Mouse (Mus musculus) left cerebral cortex, postnatal 14 days (tissue): Measurements from ENCODE around the gene Vmn1r196. TPM values are rescaled to one million over a fixed set of nuclear protein-coding genes. Genes with fewer than 3 reads are reported as not detected.
A peak's percentile ranks its signal among the peaks of the same experiment; 100 is the strongest.
"Not testable (repeated sequence)": the region's sequence is repeated elsewhere in the genome, so short reads cannot be mapped to it uniquely, and the experiment has no call there.

ENCODE experiments used
- DNase-seq, 2 experiments: peaks; one replicate each; pipeline ENCODE4 v3.0.0; 2021 to 2022; ENCODE audit warnings: low spot score in 2 of 2, mixed read lengths in 1 of 2
- intact Hi-C: fragments of 180-260 bp; cut with DNase I; formaldehyde crosslinking; loops from one replicate; pipeline ENCODE4 v1.15.1; 2025
- long read RNA-seq, 2 experiments: library from polyadenylated mRNA; stranded (forward); transcript quantifications; one replicate each; pipeline ENCODE4 v2.0.0; 2021
- total RNA-seq, 2 experiments: library from RNA; stranded (reverse); gene quantifications; 2 replicates each; pipeline ENCODE4 v1.2.3; 2021

Gene Vmn1r196
- not detected for total RNA-seq
- long read RNA-seq, experiment 1 = 0 reads
- long read RNA-seq, experiment 2 = 0 reads

- DNase-seq = no peak
- intact Hi-C loops = no loop called here
Observed at GRCm38 (mm10) chr13:22289620-22290019, at the start of gene Vmn1r196. Gene Vmn1r196, plus strand, starts transcription at chr13:22289920.

GRCm38 (mm10) chr13:22243915-22244314, 45.8 kb upstream of the Vmn1r196 start, which contains the start of gene Vmn1r194:
Gene Vmn1r194, plus strand, starts transcription at chr13:22244215.
- DNase-seq = no peak
- intact Hi-C loops = no loop called here

- DNase-seq, intact Hi-C loops: not testable (repeated sequence)
Observed at GRCm38 (mm10) chr13:22270222-22270621, 19.5 kb upstream of the Vmn1r196 start, which contains the start of gene Vmn1r195. Gene Vmn1r195, plus strand, starts transcription at chr13:22270522.

- no peak for DNase-seq
Observed at GRCm38 (mm10) chr13:22271721-22272120, 18.0 kb upstream of the Vmn1r196 start.

GRCm38 (mm10) chr13:22284578-22284977, 5.1 kb upstream of the Vmn1r196 start:
- intact Hi-C loops = no loop called here
- no peak for DNase-seq

More at GRCm38 (mm10) chr13:22271721-22272120, 18.0 kb upstream of the Vmn1r196 start:
- intact Hi-C loops = no loop called here

GRCm38 (mm10) chr13:22308075-22308474, 18.4 kb downstream of the Vmn1r196 start:
- intact Hi-C loops, DNase-seq: not testable (repeated sequence)

GRCm38 (mm10) chr13:22315361-22315760, 25.6 kb downstream of the Vmn1r196 start:
- DNase-seq = no peak
- intact Hi-C loops = no loop called here

GRCm38 (mm10) chr13:22317366-22317765, 27.6 kb downstream of the Vmn1r196 start:
- no peak for DNase-seq
- intact Hi-C loops = no loop called here

GRCm38 (mm10) chr13:22320091-22320490, 30.4 kb downstream of the Vmn1r196 start:
- intact Hi-C loops = no loop called here

GRCm38 (mm10) chr13:22324289-22324688, 34.6 kb downstream of the Vmn1r196 start, which contains the start of gene Vmn1r197:
Gene Vmn1r197, plus strand, starts transcription at chr13:22324589.
- intact Hi-C loops = no loop called here
- no peak for DNase-seq

More at GRCm38 (mm10) chr13:22320091-22320490, 30.4 kb downstream of the Vmn1r196 start:
- no peak for DNase-seq

GRCm38 (mm10) chr13:22333269-22333668, 43.5 kb downstream of the Vmn1r196 start:
- DNase-seq = no peak
- intact Hi-C loops = no loop called here

GRCm38 (mm10) chr13:22335565-22335964, 45.8 kb downstream of the Vmn1r196 start:
- peak in 1 of 2 experiments; percentile 7 for DNase-seq
- intact Hi-C loops = no loop called here

Other genes starting within 250 kb of the Vmn1r196 start
- 10 to 100 TPM; 50.0 to 57.5 TPM for gene Hist1h4i, start 248.6 kb upstream of the Vmn1r196 start, total RNA-seq
- gene Hist1h2ag, start 247.0 kb upstream of the Vmn1r196 start, total RNA-seq = 10 to 100 TPM; 17.8 to 20.2 TPM
- gene Hist1h2bj, start 246.7 kb upstream of the Vmn1r196 start, total RNA-seq = 10 to 100 TPM; 15.5 to 16.7 TPM
- gene Vmn1r188, start 205.5 kb upstream of the Vmn1r196 start, total RNA-seq = not detected
- gene Vmn1r189, start 184.1 kb upstream of the Vmn1r196 start, total RNA-seq = not detected
- gene Vmn1r191, start 106.0 kb upstream of the Vmn1r196 start, total RNA-seq = not detected
- gene Vmn1r192, start 98.8 kb upstream of the Vmn1r196 start, total RNA-seq = not detected
- gene Vmn1r193, start 66.8 kb upstream of the Vmn1r196 start, total RNA-seq = not detected
- gene Vmn1r194, start 45.7 kb upstream of the Vmn1r196 start, total RNA-seq = not detected
- not detected for gene Vmn1r195, start 19.4 kb upstream of the Vmn1r196 start, total RNA-seq
- not detected for gene Vmn1r197, start 34.7 kb downstream of the Vmn1r196 start, total RNA-seq
- gene Vmn1r198, start 60.4 kb downstream of the Vmn1r196 start, total RNA-seq = not detected
- not detected for gene Vmn1r199, start 89.9 kb downstream of the Vmn1r196 start, total RNA-seq
- not detected for gene Vmn1r200, start 100.5 kb downstream of the Vmn1r196 start, total RNA-seq
- not detected for gene Vmn1r201, start 182.0 kb downstream of the Vmn1r196 start, total RNA-seq
- under 1 TPM in 1 of 2 experiments, not detected in 1; 0.06 TPM for gene Vmn1r202, start 215.5 kb downstream of the Vmn1r196 start, total RNA-seq
- not detected for gene Vmn1r203, start 228.2 kb downstream of the Vmn1r196 start, total RNA-seq